Mouse (Mus musculus): ENCODE measurements around the gene Arvcf.
A peak's percentile ranks its signal among the peaks of the same experiment; 100 is the strongest.

The Arvcf gene

DNA sequence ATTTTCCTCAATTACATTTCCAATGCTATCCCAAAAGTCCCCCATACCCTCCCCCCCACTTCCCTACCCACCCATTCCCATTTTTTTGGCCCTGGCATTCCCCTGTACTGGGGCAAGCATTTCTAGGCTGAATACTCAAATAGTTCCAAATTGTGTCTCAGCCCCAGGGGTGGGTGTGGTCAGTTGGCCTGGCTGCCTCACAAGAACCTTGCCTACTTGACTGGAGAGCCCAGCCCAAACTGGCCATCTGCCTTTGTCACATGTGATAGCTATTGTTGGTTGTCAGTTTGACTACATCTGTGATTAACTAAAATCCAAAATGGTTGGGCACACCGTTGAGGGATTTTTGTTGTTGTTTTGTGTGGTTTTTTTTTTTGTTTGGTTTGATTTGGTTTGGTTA is 9.0 kb downstream of the Arvcf start:
- peak in 1 of 2 experiments; percentile 40 for DNase-seq (ENCODE audit: low spot score in 2 of 2)

DNA sequence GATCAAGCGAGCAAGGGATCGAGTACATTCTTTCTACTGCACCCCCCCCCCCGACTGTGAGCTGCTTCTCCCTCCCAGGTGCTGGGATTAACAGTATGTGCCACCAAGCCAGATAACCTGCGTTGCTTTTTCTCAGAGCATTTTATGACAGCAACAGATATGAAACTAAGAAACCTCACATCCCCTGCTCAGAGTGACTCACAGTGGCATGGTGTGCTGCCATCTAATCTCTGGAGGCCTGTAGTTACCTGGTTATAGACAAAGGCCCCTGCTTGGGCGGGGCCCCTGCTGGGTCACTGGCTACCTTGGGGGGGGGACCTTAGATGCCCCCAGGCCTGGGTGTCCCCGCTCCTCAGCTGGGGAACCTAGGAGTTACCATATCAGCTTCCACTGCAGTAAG is 10.0 kb downstream of the Arvcf start:
- DNase-seq (ENCODE audit: low spot score in 2 of 2): no peak

- DNase-seq (ENCODE audit: low spot score in 2 of 2): no peak
Measured at GRCm38 (mm10) chr16:18360151-18360805, 12.3 kb downstream of the Arvcf start.

DNA sequence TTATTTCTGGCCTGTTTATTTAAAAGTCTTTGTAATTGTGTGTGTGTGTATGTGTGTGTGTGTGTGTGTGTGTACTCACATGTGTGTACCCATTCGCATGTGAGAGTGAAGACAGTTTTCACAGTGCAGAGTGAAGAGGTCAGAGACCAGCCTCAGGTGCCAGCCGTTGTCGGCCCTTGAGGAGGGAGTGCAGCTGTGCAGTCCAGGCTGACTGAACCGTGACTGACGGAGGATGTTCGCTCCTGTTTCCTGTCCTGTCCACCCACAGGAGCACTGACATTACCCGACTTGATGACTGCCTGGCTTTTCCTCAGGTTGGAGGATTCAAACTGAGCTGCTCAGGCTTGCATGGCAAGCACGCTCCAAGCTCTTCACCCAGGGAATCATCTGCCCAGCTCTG is 15.0 kb downstream of the Arvcf start:
- no peak for DNase-seq (ENCODE audit: low spot score in 2 of 2)

GRCm38 (mm10) chr16:18366849-18367248 is 18.9 kb downstream of the Arvcf start:
- no peak for DNase-seq (ENCODE audit: low spot score in 2 of 2)

DNA sequence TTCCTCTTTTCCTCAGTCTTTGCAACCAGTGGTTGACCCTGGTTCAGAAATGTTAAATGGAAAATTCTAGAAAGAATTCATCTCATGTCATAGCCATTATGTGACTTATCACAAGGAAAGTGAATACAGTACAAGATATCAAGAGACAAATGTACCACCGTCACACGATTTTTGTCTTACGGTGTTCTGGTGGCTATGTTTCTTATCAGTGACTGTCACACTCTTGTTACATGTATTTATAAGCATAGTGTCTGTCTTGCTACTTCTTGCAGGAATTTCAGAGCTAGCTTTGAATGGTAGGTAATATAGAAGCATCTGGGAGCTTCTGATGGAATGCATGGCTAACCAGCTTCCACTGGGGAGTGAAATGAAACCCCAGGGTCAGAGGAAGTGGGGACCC is 22.2 kb downstream of the Arvcf start:
- DNase-seq (ENCODE audit: low spot score in 2 of 2): no peak

DNA sequence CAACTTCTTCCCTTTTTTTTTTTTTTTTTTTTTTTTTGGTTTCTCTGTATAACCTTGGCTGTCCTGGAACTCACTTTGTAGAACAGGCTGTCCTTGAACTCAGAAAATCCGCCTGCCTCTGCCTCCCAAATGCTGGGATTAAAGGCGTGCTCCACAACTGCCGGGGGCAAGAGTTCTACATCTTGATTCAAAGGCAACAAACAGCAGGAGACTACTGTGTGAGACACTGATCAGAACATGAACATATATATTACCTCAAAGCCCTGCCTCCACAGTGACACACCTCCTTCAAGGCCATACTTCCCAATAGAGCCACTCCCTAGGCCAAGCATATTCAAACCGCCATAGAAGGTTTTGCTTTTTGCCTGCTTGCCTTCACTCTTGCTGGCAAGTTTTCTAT is 25.6 kb downstream of the Arvcf start:
- DNase-seq (ENCODE audit: low spot score in 2 of 2): no peak

DNA sequence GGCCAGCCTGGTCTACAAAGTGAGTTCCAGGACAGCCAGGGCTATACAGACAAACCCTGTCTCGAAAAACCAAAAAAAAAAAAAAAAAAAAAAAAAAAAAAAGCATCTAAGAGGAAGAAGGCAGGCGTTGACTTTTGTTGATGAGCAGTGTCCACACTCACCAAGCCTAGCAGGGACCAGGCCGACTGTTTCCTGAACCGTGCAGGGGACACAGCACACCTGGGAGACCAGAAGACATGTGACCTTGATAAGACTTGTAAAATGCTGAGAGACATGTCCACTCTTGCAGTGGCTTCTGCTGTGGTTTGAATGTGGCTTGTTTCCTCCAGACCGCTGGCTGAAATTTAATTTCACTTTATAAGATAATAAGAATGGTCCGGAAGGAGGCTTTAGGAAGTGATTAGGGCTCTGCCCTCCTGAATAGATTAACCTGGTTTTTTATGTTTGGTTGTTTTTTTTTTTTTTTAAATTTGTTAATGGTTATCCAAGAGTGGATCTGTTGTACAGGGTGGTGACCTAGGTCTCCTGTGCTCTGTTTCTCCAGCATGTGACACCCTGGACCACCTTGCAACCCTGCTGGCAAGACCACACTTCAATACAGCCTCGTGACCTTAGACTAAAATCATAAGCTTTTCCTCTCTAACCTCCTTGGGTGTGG is 28.4 kb downstream of the Arvcf start:
- peak in 1 of 2 experiments; percentile 23 for DNase-seq (ENCODE audit: low spot score in 2 of 2)

- no peak for DNase-seq (ENCODE audit: low spot score in 2 of 2)
Measured at GRCm38 (mm10) chr16:18377203-18377602, 29.2 kb downstream of the Arvcf start.

DNA sequence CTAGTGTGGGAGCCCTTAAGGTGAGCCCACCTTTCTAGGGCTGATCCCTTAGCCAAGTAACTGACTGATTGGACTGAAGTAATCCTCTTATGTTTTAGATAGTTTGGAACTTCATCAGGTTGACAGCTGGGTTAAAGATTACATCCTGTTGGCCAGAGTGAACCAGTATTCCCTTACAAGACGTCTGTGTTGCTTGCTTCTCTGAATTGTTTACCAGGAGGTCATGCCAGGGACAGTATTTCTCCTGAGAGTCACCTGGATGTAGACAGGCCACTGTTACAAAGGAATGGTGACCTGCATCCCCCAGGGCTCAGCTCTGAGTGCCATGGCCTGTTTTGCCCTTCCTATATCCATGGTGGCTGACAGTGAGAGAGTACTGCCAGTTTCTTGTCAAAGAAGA is 30.5 kb downstream of the Arvcf start:
- DNase-seq (ENCODE audit: low spot score in 2 of 2): no peak

GRCm38 (mm10) chr16:18379338-18380001 is 31.5 kb downstream of the Arvcf start:
- no peak for DNase-seq (ENCODE audit: low spot score in 2 of 2)

DNA sequence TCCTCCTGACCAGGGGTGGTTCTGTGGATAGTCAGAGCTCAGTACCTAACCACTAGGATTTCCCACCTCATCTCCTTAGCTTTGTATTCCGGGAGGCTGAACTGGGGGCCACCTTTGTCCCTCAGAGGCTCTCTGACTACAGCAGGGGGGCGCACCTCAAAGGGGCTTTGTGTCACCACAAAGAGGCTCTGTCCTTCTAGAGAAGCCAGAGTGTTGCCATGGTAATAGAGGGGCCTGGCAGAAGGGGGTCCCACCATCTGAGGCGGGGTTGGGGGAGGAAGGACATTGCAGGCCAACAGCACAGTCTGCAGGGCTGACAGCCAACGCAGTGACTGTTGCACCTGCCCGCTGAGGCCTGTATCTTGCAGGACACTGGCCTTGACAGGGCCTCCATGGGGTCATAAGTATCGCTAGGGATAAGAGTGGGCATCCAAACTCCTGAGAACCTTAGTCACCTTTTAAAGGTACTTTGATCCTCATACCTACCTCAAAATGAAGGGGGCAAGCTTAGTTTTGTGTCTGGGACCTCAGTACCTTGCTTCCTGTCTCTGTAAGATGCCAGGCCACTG is 32.6 kb downstream of the Arvcf start:
- DNase-seq (ENCODE audit: low spot score in 2 of 2): no peak

GRCm38 (mm10) chr16:18381621-18382258 is 33.8 kb downstream of the Arvcf start:
- no peak for DNase-seq (ENCODE audit: low spot score in 2 of 2)

DNA sequence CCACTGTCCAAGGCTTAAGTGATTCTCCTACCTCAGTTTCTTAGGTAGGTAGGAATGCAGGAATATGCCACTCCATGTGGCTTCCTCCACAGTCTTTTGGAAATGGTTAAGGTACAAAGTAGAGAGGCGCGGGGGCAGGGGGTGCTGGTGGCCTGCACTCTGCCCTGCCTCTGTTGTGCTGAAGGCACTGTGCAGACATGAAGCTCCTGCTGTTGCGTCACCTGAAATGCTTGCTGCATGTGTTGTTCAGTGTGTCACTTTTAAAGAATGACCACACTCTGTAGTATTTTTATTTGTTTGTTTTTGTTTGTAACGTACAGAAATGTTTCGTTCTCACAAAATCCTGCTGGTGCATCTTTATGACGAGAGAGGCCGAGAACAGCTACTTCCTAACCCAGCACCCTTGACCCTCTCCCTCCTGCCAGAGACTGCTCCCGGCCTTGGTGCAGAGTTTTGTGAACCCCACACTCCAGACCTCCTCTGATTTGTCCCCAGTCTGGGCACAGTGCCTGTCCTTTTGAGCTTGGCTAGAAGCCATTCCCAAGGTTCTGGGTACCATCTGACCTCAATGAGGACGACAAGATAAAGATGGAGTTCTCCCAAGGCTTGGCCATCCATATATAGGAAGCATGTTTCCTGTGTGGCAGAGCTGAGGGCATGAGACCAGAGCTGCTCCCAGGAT is 35.2 kb downstream of the Arvcf start:
- no peak for DNase-seq (ENCODE audit: low spot score in 2 of 2)

DNA sequence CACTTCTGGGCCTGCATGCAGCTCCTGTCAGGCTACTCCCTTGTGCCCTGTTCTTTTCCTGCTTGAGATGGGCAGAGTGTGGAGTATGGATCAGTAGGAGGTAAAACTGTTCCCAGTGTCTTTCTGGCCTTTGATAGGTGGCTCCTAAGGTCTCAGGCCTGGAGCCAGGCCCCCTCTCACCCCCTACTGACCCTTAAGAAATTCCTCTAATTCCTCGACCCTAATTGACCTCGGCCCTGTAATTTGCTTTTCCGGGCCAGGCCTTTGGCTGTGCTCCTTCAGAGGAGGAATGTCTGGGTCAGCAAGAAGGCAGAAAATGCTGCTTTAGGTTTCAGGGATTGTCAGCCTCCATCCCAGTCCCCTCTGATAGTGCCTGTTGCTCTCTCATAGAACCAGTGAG is 35.8 kb downstream of the Arvcf start:
- DNase-seq (ENCODE audit: low spot score in 2 of 2): no peak

DNA sequence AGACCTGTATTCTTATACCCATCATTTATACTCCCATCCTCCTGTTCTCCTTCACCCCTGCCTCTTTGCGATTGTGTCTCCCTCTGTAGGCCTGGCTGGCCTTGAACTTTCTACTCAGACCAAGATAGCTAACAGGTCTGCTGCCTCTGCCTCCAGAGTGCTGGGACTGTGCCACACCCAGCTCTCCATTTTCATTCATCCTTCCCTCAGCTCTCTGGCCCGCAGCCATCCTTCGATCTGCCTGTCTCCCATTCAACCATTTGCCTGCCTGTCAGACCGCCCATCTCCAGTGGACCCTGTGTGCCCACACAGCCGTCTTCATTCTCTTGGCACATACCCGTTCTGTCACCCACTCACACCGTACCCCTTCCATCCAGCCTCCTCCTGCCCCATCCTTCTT is 36.2 kb downstream of the Arvcf start:
- no peak for DNase-seq (ENCODE audit: low spot score in 2 of 2)

DNA sequence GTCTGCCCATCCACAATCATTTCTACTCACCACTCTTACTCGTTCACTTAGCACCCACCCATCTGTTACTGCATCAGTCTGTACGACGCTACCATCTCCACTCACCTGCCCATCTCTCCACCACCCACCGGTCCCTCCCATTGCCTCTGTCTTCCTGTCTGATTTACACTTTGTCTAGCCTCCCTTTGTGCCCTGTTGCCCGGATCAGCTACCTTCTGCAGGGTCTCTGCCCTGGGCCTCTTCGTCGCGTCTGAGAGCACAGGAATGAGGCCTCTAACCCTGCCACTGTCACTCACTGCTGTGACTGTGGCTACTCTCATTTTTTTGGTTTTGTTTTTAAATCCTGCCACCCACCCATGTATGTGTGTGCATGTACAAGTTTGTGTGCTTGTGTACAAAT is 36.7 kb downstream of the Arvcf start:
- DNase-seq (ENCODE audit: low spot score in 2 of 2): no peak

DNA sequence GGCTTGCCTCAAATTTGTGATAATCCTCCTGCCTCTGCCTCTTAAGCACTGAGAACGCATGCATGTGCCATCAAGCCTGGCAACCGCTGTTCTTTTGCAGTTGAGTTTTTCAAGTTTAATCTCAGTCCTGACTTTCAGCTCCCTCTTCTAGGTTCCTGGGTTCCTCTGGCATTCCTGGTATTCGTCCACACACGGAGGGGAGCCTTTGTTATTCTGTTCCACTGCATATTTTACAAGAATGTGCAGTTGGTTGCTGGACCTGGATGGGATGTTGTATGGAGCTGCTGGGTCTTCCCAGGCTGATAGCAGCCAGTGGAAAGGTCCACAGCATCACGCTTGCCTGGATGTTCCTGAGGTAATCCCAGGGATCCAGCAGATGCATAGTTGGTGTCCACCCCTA is 37.4 kb downstream of the Arvcf start:
- DNase-seq (ENCODE audit: low spot score in 2 of 2): no peak

DNA sequence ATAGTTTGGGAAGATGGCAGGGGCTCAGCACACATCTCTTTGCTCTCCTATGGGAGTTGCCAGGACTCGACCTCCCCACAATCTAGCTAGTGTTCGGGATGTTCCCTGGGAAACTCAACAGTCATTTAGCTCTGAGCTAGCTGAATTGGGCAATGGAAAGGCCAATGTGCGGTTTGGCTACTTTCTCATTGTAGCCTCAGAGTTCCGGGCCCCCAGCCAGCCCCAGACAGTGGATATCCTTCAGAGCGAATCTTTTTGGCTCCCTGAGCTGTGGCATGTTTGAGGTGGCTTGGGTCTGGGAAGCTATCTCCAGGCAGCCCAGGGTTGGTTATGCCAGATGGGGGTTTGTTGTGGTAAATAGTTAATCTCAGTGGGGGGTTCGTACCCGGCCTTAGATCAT is 38.5 kb downstream of the Arvcf start:
- DNase-seq (ENCODE audit: low spot score in 2 of 2): no peak

- no peak for DNase-seq (ENCODE audit: low spot score in 2 of 2)
Measured at GRCm38 (mm10) chr16:18386972-18387371, 39.0 kb downstream of the Arvcf start.

GRCm38 (mm10) chr16:18387704-18388582 is 40.0 kb downstream of the Arvcf start:
- DNase-seq (ENCODE audit: low spot score in 2 of 2): no peak

Data from urinary bladder, postnatal 36 days (tissue).